Mouse (Mus musculus) gastrocnemius, adult 8-10 months (tissue): ENCODE data around the gene Nags. TPM values are rescaled to one million over a fixed set of nuclear protein-coding genes. Genes with fewer than 3 reads are reported as not detected.

ENCODE experiments used
- DNase-seq, 2 experiments: peaks; one replicate each; pipeline ENCODE4 v3.0.0; 2022; ENCODE audit warnings: low spot score in 2 of 2
- total RNA-seq, 4 experiments: library from RNA; stranded (reverse); gene quantifications; 2 replicates each; pipeline ENCODE4 v1.2.4; 2022

Nags gene
- total RNA-seq, result not detected

- DNase-seq, result no peak
Measured at GRCm38 (mm10) chr11:102145471-102146001, at the start of gene Nags. Nags (plus strand) TSS chr11:102145513.

- no peak for DNase-seq
Measured at GRCm38 (mm10) chr11:102095676-102096075, 49.6 kb upstream of the Nags start.

- DNase-seq, result no peak
Measured at GRCm38 (mm10) chr11:102096446-102096845, 48.9 kb upstream of the Nags start.

DNA sequence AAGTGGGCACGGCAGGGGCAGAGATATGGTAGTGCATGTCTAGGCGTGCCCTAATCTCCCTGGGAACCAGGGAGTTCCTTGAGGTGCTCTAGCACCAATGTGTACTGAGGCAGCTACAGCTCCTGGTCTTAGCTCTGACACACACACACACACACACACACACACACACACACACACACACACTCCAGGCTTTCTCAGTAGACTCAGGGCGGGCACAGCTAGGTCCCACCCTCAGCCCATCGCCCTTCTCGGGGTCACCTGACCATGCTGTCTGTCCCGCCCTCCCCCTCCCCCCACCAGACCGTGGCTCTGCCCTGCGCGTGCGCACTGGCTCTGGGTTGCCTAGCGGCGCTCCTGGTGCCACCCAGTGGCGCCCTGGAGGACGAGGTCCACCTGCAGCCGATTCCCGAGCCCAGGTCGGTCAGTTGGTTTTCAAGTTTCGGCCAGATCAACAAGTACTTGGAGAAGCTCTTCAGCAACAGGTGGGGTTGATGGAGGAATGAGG is 48.4 kb upstream of the Nags start:
- peak in 1 of 2 experiments; percentile 38 for DNase-seq

DNA sequence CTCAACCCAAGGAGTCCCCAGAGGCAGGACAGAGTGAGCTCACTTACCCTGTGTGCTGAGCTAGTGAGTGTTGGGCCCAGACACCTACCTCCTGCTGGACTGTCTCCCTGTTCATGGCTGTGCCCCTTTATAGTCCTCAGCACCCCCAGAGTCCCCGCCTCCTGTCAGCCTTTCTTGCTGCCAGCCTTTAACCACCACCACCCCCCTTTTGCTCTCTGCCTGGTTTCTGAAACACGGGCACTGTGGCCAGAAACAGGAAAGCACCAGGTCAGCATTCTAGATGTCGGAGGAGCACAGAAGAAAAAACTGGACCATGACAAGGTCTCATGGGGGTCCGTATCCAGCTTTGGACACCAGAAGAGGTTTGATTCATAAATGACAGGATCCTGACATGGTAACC is 44.1 kb upstream of the Nags start, which contains the start of gene Ppy:
TSS of gene Ppy (minus strand) at position 101 of the 400 bp plus-strand sequence.
- DNase-seq, result no peak

DNA sequence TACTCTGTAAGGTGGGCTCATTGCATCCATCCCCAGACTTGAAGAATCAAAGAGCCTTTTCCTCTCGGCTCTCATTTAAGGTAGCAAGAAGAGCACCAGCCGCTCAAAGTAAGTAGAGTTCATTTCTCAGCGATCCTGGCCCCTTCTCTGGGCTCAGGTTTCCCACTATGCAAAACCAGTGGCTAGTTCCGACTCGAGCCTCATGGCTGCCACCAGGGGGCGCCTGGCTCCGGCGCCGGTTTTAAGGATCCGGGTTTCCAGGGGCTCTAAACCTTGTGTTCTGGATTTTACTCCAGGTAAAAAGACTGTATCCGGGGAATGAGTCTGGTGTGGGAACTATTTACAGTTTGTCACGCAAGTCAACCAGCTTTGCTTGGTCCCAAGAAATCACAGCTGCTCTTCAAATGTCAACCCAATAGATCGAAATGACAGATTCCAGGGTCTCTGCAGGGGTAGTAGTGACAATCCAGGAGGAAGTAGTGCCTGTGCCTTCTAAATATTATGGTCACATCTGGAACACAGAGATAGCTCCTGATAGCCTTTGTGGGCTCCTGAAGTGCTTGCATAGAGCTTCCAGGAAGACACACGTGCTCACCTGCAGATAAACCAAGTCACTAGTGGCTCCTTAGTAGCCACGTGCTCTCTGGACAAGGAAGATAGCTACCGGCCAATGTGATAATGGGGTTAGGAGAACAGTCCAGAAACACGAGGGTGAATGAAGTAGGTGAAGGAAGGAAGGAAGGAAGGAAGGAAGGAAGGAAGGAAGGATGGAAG is 42.6 kb upstream of the Nags start:
- DNase-seq, result peak in 1 of 2 experiments; percentile 26

GRCm38 (mm10) chr11:102106911-102107310 is 38.4 kb upstream of the Nags start:
- no peak for DNase-seq

GRCm38 (mm10) chr11:102107732-102108131 is 37.6 kb upstream of the Nags start, which contains the start of gene Pyy:
Pyy (minus strand) TSS chr11:102107832.
- DNase-seq, result no peak

DNA sequence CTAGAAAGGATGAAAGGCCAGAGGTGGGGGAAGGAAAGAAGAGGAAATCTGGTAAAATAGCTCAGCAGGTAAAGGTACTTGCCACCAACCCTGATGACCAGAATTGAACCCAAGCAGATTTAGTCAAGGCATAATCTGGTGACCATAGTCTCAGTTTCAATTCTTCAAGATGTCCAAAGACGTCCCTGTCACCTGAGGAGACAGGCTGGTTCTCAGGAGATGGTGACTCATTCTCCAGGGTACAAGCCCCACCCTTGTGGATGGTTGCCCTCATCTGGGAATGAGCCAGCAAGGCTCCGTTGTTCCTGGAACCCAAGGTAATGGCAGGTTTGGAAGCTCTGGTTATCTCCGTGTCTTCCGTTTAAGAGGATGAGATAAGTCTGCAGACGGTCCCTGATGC is 33.7 kb upstream of the Nags start:
- no peak for DNase-seq

DNA sequence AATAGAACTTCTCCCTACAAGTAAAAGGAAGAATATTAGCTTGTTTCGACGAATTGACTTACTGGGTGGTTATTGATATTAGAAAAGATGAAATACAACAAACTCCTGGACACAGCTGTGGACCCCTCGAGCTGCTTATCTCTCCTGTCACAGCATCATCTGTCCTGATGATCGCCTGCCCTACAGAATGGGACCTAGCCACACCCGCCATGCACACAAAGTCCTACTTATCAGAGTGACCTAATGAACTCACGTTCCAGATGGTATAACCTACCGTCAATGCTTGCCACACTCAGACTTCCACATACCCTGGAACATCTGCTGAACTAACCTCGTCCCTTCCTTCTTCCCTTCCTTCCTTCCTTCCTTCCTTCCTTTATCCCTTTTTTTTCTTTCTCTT is 29.1 kb upstream of the Nags start:
- DNase-seq, result no peak

DNA sequence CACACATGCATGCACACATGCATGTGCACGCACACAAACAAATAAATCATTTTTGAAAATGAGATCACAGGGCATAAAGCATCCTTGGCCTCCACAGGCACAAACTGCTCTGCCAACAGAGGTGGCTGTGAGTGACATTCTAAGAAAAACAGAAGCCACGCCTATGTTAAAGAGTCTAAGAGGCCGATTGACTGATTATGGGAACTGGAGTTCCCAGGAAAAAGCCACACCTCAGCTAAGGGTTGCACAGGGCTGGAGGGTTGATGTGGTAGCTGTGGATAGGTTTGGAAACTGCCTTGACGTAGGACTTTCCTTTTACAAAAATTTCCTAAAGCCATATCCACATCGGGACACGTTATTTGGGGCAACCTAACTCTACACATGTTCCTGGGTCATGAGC is 27.9 kb upstream of the Nags start:
- no peak for DNase-seq

- no peak for DNase-seq
Measured at GRCm38 (mm10) chr11:102134516-102134915, 10.8 kb upstream of the Nags start.

GRCm38 (mm10) chr11:102137625-102138446 is 7.5 kb upstream of the Nags start:
- DNase-seq, result no peak

DNA sequence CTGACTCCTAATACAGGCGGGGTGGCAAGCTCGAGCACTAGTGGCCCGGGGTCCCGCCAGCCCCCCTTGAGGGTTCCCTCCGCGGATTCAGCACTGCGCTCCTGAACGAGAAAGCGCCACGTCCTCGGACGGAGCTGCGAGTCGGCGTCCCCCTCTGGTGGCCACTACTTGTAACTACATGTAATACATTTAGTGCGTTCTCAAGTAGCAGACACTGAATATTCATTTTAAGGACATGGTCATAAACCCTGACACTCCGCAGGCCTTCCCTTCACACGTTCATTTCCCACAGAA is 6.9 kb upstream of the Nags start:
- DNase-seq, result no peak

- peak in 1 of 2 experiments; percentile 23 for DNase-seq
Measured at GRCm38 (mm10) chr11:102140508-102140907, 4.8 kb upstream of the Nags start.

GRCm38 (mm10) chr11:102142355-102142754 is 3.0 kb upstream of the Nags start:
- no peak for DNase-seq

DNA sequence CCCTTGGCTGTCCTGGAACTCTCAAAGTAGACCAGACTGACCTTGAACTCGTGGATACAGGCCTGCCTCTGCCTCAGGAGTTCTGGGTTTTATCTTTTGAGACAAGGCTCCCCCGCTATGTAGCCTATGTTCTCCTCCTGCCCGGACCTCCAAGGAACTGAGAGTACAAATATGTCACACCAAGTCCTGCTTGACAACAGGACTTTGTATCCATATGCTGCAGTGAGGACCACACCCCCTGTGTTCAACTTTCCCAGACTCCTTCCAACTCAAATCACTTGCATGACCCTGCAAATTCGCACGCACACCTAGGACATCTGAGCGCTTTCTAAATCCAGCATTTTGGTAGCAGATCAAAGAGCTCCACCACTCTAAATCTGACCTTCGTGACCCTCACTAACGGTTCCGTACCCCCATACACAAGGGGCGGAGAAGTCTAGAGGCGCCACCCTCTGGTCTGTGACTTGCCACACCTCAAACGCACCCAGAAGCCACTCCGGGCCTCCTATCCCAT is 299 bp upstream of the Nags start:
- no peak for DNase-seq

DNA sequence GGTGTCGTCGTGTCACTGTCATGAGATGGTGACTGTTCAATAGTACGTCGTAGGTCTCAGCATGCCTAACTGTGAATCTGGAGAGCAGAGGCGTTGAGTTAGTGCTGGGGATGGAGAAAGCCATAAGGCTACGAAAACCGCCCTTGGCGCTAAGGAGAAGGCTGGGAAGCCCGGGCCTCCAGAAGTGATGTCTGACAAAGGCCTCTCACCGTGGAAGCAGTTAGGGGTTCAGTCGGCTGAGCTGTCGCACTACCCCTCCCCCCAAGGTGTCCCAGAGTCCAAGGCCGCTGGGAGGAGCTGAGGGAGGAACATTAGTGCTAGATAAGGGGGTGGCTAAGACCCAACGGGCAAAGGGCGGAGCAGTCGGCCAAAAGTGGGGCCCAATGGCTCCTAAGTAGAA is 692 bp downstream of the Nags start:
- no peak for DNase-seq

GRCm38 (mm10) chr11:102146531-102146930 is 1.2 kb downstream of the Nags start:
- DNase-seq, result no peak

DNA sequence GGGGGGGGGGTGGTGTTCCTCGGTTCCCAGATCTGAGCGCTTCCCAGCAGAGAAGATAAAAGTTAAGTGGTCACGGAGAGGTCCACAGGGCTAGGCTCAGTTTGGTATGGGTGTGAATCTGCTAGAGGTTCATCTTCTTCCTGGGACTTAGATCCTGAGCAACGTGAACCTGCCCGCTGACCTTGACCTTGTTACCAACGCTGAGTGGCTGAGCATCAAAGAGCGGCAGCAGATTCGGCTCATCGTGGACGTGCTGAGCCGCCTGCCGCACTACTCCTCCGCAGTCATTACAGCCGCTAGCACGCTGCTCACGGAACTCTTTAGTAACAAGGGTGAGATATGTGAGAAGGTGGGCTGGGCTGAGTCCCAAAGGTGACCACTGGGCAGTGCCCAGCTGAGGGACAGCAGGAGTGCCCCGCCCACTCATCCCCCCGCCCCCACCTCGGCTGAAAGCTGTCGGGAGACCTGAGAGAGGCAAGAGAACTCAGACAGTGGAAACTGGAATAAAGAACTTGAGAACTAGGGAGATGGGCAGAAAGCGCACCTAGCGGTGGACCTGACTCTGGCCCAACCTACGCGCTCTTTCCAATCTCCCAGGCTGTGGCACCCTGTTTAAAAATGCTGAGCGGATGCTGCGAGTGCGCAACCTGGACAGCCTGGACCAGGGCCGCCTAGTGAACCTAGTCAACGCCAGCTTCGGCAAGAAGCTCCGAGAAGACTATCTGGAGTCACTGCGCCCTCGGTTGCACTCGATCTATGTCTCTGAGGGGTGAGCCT is 2.1 kb downstream of the Nags start:
- DNase-seq, result no peak
